Mouse (Mus musculus): ENCODE measurements around the gene Clcf1. TPM values are rescaled to one million over a fixed set of nuclear protein-coding genes. Genes with fewer than 3 reads are reported as not detected.

Gene Clcf1
- polyA plus RNA-seq, 1 experiment from 2014 or later: 3.3 TPM

DNA sequence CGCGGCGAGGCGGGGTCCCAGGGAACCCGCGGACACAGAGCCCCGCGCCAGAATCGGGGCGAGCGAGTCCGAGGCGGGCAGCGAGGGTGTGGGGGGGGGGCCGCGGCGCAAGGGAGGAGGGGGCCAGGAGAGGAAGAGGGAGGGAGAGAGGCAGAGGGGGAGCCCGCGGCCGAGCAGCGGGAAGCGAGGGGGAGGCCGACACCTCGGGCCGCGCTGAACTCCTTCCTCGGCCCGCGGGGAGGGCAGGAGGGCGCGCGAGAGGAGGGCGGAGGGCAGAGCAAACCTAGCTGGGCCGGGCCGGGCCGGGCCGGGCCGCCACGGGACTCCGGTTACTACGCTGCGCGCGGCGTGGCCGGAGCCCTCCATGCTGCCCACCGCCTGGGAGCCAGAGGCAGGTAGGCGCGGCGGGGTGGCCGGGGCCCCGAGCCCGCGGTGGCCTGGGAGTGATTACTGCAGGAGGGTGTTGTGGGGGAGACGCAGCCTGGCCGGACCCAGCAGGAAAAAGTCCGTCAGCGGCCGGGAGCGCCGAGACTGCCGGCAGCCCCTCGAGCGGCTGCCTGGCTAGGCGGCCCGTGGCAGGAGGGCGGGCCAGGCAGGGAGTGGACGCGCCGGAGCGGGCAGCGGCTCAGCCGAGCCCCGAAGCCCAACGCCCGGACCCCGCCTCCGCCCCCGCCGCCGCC, 873 bp downstream of the Clcf1 start:
- H3K4me1 ChIP-seq: peaks cover 81% of the 10 kb centered on the region
- H3K36me3 ChIP-seq (replicated peaks): no peaks in the 10 kb centered on the region
- H3K27me3 ChIP-seq (replicated peaks; ENCODE audit: low read depth, poor library complexity, severe bottlenecking): peaks cover 85% of the 10 kb centered on the region
- H3K4me3 ChIP-seq: peak overlapping the region; percentile 69
- WGBS: under 1% methylated on average over 76 of the region's 81 CpGs
- H3K9me3 ChIP-seq: no peaks in the 10 kb centered on the region
- H3K27ac ChIP-seq (replicated peaks): peak overlapping the region; percentile 91
- peak; percentile 74 for DNase-seq (ENCODE audit: low spot score)

DNA sequence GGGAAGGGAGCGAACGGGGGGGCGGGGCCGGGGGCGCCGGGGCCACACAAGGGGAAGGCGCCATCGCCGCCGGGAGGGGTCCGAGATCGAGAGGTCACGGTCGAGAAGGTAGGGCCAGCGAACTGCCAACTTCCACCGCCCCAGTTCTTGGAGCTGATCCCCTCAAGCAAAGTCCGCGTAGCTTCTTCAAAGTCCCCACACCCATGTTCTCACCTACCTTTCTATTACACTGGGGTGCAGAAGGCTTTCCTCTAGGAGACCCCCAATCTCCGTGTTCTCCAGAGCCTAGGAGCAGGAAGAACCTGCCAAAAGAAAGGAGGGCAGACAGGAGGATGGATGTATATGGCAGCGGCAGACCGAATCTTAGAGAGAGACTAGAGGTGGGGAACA, 1.4 kb downstream of the Clcf1 start:
- H3K4me1 ChIP-seq: peaks cover 87% of the 10 kb centered on the region

DNA sequence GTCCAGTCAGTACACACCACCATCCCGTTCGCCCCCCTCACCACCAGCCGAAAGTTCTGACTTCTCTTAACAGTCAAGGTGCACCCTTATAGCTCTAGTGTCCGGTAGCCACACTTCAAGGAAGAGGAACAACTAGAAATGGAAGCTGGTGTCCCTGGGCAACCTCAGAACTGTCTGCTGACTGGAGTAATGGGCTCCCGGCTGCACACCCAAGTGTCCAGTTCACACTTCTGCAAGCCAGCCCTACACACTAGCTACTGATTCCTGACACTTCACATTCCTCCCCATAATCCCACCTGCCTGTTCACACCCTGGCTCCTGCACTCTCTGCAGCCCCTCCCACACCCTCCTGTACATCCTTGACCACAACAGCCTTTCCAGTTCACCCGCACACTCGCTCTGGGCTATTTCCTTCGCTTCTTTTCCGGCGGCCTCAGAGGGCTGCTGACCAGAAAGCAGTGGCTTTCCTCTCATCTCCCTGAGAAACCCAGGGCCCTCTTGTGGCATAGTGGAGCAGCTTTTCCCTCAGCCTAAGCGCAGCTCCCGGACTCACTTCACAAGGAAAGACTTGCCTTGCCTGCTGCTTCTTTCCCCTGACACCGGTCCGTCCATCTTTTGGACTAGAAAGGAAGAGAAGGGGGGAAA, 2.1 kb downstream of the Clcf1 start:
- 16% methylated on average over 14 of the region's 14 CpGs for WGBS

More for the DNA sequence above, 1.4 kb downstream of the Clcf1 start:
- H3K4me3 ChIP-seq: peak overlapping the region; percentile 69
- peak overlapping the region; percentile 91 for H3K27ac ChIP-seq (replicated peaks)
- peaks cover 85% of the 10 kb centered on the region for H3K27me3 ChIP-seq (replicated peaks; ENCODE audit: low read depth, poor library complexity, severe bottlenecking)
- H3K9me3 ChIP-seq: no peaks in the 10 kb centered on the region
- WGBS: 2% methylated on average over 21 of the region's 21 CpGs
- H3K36me3 ChIP-seq (replicated peaks): no peaks in the 10 kb centered on the region
- DNase-seq (ENCODE audit: low spot score): no peak

GRCm38 (mm10) chr19:4217140-4217539, 3.1 kb downstream of the Clcf1 start:
- H3K27ac ChIP-seq (replicated peaks): peak overlapping the region; percentile 77
- H3K4me1 ChIP-seq: peaks cover 95% of the 10 kb centered on the region
- no peaks in the 10 kb centered on the region for H3K9me3 ChIP-seq
- peak overlapping the region; percentile 69 for H3K4me3 ChIP-seq
- DNase-seq (ENCODE audit: low spot score): peak; percentile 67
- H3K27me3 ChIP-seq (replicated peaks; ENCODE audit: low read depth, poor library complexity, severe bottlenecking): peaks cover 85% of the 10 kb centered on the region
- H3K36me3 ChIP-seq (replicated peaks): peaks cover 7% of the 10 kb centered on the region; the same call in 1 of the 2 replicates
- 2% methylated on average over 5 of the region's 5 CpGs for WGBS

More for the DNA sequence above, 2.1 kb downstream of the Clcf1 start:
- H3K4me1 ChIP-seq: peaks cover 94% of the 10 kb centered on the region
- peak overlapping the region; percentile 77 for H3K27ac ChIP-seq (replicated peaks)
- H3K9me3 ChIP-seq: no peaks in the 10 kb centered on the region
- peak overlapping the region; percentile 69 for H3K4me3 ChIP-seq
- peaks cover 86% of the 10 kb centered on the region for H3K27me3 ChIP-seq (replicated peaks; ENCODE audit: low read depth, poor library complexity, severe bottlenecking)
- DNase-seq (ENCODE audit: low spot score): peak; percentile 63
- H3K36me3 ChIP-seq (replicated peaks): no peaks in the 10 kb centered on the region

DNA sequence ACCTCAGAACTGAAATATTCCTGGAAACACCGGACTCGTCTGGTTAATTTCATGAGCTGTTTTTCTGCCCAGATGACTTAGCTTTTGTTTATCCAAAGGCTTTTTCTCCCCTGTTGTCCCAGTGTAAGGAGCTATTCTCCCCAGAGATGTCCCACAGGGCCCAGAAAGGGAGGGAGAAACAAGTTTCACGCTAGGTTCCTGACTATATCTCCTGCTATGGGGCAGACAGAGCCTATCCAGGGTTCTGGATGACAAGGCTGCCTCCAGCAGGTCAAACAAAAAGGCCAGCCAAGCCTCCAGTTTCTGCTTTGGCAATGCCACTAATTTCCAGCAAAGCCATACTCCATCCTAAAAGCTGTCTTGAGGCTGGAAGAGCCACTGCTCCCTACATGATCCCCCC, 3.8 kb downstream of the Clcf1 start:
- no peaks in the 10 kb centered on the region for H3K9me3 ChIP-seq
- peaks cover 12% of the 10 kb centered on the region; the same call in 1 of the 2 replicates for H3K36me3 ChIP-seq (replicated peaks)
- peak overlapping the region; percentile 77 for H3K27ac ChIP-seq (replicated peaks)
- DNase-seq (ENCODE audit: low spot score): no peak
- WGBS: 43% methylated on average over 3 of the region's 3 CpGs
- H3K4me1 ChIP-seq: peaks cover 93% of the 10 kb centered on the region
- H3K4me3 ChIP-seq: peak overlapping the region; percentile 69; the same call in 1 of the 2 replicates
- H3K27me3 ChIP-seq (replicated peaks; ENCODE audit: low read depth, poor library complexity, severe bottlenecking): peaks cover 83% of the 10 kb centered on the region

DNA sequence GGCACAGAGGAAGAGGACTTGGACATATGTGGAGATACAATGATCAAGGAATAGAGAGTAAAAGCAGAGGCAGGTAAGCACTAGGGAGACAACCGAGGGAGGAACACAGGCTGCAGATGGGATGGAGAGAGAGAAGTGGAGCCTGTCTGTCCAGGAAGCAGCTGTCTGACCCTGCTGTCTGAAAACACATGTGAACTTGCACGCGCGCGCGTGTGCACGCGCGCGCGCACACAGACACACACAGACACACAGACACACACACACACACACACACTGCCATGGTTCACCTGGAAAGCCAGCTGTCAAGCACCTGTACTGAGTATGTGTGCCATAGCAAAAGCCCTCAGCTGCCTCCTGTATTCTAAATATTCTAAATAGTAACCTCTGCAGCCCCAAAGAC, 4.3 kb downstream of the Clcf1 start:
- H3K4me3 ChIP-seq: peak overlapping the region; percentile 18; the same call in 1 of the 2 replicates
- H3K4me1 ChIP-seq: peaks cover 89% of the 10 kb centered on the region
- DNase-seq (ENCODE audit: low spot score): no peak
- H3K27ac ChIP-seq (replicated peaks): peak overlapping the region; percentile 77
- H3K9me3 ChIP-seq: no peaks in the 10 kb centered on the region
- WGBS: 78% methylated on average over 11 of the region's 11 CpGs
- H3K36me3 ChIP-seq (replicated peaks): peaks cover 12% of the 10 kb centered on the region; the same call in 1 of the 2 replicates
- H3K27me3 ChIP-seq (replicated peaks; ENCODE audit: low read depth, poor library complexity, severe bottlenecking): peaks cover 79% of the 10 kb centered on the region

DNA sequence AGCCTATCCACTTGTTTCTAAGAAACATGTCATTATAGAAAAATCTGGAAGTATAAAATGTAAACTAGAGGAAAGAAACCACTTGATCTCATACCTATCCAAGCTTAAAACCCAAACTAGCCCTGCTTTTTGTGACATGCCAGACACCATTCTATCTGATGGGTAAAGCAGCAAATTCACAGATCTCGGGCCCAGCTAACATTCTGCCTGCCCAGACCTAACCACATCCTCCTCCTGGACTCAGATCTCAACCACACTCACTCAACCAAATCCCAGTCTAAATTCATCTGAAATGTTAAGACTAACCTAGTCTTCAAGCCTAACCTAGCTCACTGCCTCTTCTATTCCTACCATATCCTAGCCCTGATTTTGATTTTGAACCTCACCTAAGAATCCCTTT, 4.7 kb downstream of the Clcf1 start:
- Histone ChIP-seq H3K4me1 (peaks cover 84% of the 10 kb centered on the region), H3K27ac (replicated peaks) (no peak overlapping the region), H3K36me3 (replicated peaks) (peaks cover 12% of the 10 kb centered on the region; the same call in 1 of the 2 replicates), H3K9me3 (no peaks in the 10 kb centered on the region), H3K27me3 (replicated peaks; ENCODE audit: low read depth, poor library complexity, severe bottlenecking) (peaks cover 74% of the 10 kb centered on the region), H3K4me3 (no peak overlapping the region)
- DNase-seq (ENCODE audit: low spot score): no peak
- 84% methylated on average over 1 of the region's 1 CpGs for WGBS

- Histone ChIP-seq H3K4me3 (no peak overlapping the region), H3K27me3 (replicated peaks; ENCODE audit: low read depth, poor library complexity, severe bottlenecking) (peaks cover 63% of the 10 kb centered on the region), H3K4me1 (peaks cover 73% of the 10 kb centered on the region), H3K27ac (replicated peaks) (peak overlapping the region; percentile 61; the same call in 1 of the 2 replicates), H3K9me3 (no peaks in the 10 kb centered on the region), H3K36me3 (replicated peaks) (peaks cover 12% of the 10 kb centered on the region; the same call in 1 of the 2 replicates)
- 84% methylated on average over 6 of the region's 6 CpGs for WGBS
- no peak for DNase-seq (ENCODE audit: low spot score)
These were observed 5.9 kb downstream of the Clcf1 start for GRCm38 (mm10) chr19:4219943-4220342.

- H3K4me1 ChIP-seq: peaks cover 68% of the 10 kb centered on the region
- DNase-seq (ENCODE audit: low spot score): no peak
- H3K27ac ChIP-seq (replicated peaks): peak overlapping the region; percentile 61; the same call in 1 of the 2 replicates
- peaks cover 58% of the 10 kb centered on the region for H3K27me3 ChIP-seq (replicated peaks; ENCODE audit: low read depth, poor library complexity, severe bottlenecking)
- WGBS: 72% methylated on average over 4 of the region's 4 CpGs
- H3K9me3 ChIP-seq: no peaks in the 10 kb centered on the region
- H3K4me3 ChIP-seq: no peak overlapping the region
- peaks cover 12% of the 10 kb centered on the region; the same call in 1 of the 2 replicates for H3K36me3 ChIP-seq (replicated peaks)
These were observed 6.4 kb downstream of the Clcf1 start for GRCm38 (mm10) chr19:4220416-4220815.

- Histone ChIP-seq H3K27me3 (replicated peaks; ENCODE audit: low read depth, poor library complexity, severe bottlenecking) (peaks cover 51% of the 10 kb centered on the region), H3K4me1 (peaks cover 60% of the 10 kb centered on the region), H3K4me3 (no peak overlapping the region), H3K36me3 (replicated peaks) (peaks cover 12% of the 10 kb centered on the region; the same call in 1 of the 2 replicates), H3K9me3 (no peaks in the 10 kb centered on the region), H3K27ac (replicated peaks) (peak overlapping the region; percentile 61; the same call in 1 of the 2 replicates)
- 43% methylated on average over 14 of the region's 14 CpGs for WGBS
- DNase-seq (ENCODE audit: low spot score): no peak
These were observed 7.1 kb downstream of the Clcf1 start for GRCm38 (mm10) chr19:4220957-4221743.

DNA sequence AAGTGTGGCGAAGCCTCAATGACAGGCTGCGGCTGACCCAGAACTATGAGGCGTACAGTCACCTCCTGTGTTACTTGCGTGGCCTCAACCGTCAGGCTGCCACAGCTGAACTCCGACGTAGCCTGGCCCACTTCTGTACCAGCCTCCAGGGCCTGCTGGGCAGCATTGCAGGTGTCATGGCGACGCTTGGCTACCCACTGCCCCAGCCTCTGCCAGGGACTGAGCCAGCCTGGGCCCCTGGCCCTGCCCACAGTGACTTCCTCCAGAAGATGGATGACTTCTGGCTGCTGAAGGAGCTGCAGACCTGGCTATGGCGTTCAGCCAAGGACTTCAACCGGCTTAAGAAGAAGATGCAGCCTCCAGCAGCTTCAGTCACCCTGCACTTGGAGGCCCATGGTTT, 8.1 kb downstream of the Clcf1 start:
- peaks cover 46% of the 10 kb centered on the region for H3K27me3 ChIP-seq (replicated peaks; ENCODE audit: low read depth, poor library complexity, severe bottlenecking)
- no peak for DNase-seq (ENCODE audit: low spot score)
- H3K9me3 ChIP-seq: no peaks in the 10 kb centered on the region
- H3K36me3 ChIP-seq (replicated peaks): peaks cover 12% of the 10 kb centered on the region; the same call in 1 of the 2 replicates
- H3K27ac ChIP-seq (replicated peaks): peak overlapping the region; percentile 20; the same call in 1 of the 2 replicates
- H3K4me3 ChIP-seq: no peak overlapping the region
- 87% methylated on average over 11 of the region's 11 CpGs for WGBS
- H3K4me1 ChIP-seq: peaks cover 50% of the 10 kb centered on the region

- Histone ChIP-seq H3K27ac (replicated peaks) (no peak overlapping the region), H3K27me3 (replicated peaks; ENCODE audit: low read depth, poor library complexity, severe bottlenecking) (peaks cover 44% of the 10 kb centered on the region), H3K4me1 (peaks cover 38% of the 10 kb centered on the region), H3K4me3 (no peak overlapping the region), H3K36me3 (replicated peaks) (peaks cover 9% of the 10 kb centered on the region; the same call in 1 of the 2 replicates), H3K9me3 (no peaks in the 10 kb centered on the region)
- 88% methylated on average over 7 of the region's 7 CpGs for WGBS
- DNase-seq (ENCODE audit: low spot score): no peak
These were observed 12.7 kb downstream of the Clcf1 start for GRCm38 (mm10) chr19:4226779-4227178.

Data from embryonic facial prominence, embryonic 10.5 days (tissue).